Mouse (Mus musculus): Measurements from ENCODE around the gene Cadm2. TPM values are rescaled to one million over a fixed set of nuclear protein-coding genes. Genes with fewer than 3 reads are reported as not detected.

Gene Cadm2
- 1 to 10 TPM; 1.2 to 2.1 TPM for total RNA-seq (2021)
- long read RNA-seq, experiment 1, partial matches to known transcripts = 0 of 1 reads
- long read RNA-seq, experiment 1, other reads (novel, unspliced or antisense) = 1 of 1 reads
- long read RNA-seq, experiment 2 = 0 reads

GRCm38 (mm10) chr16:67620826-67621505, at the start of gene Cadm2:
TSS of gene Cadm2 (minus strand) at chr16:67620908.
- DNase-seq = peak; percentile 88

GRCm38 (mm10) chr16:67646930-67647329, 26.2 kb upstream of the Cadm2 start:
- no peak for DNase-seq

- no peak for DNase-seq
These were observed 22.9 kb upstream of the Cadm2 start for GRCm38 (mm10) chr16:67643651-67644050.

- DNase-seq = peak; percentile 50
These were observed 564 bp downstream of the Cadm2 start for GRCm38 (mm10) chr16:67619906-67620781.

DNA sequence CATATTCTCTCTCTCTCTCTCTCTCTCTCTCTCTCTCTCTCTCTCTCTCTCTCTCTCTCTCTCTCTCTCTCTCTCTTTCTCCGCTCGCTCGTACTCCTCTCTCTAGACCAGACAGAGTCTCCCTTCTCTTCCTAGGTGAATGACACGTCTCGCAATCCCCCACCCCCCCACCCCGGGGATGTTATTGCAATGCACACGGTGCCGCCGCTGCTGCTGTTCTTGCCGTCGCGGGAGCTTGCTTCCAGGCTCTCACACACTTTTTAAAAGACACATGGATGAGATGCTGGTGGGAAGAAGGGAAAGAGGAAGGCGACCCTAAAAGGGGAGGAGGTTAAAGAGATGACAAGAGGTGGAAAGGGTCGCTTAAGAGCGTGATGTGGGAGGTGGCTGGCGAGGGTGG, 1.3 kb downstream of the Cadm2 start:
- DNase-seq = no peak

DNA sequence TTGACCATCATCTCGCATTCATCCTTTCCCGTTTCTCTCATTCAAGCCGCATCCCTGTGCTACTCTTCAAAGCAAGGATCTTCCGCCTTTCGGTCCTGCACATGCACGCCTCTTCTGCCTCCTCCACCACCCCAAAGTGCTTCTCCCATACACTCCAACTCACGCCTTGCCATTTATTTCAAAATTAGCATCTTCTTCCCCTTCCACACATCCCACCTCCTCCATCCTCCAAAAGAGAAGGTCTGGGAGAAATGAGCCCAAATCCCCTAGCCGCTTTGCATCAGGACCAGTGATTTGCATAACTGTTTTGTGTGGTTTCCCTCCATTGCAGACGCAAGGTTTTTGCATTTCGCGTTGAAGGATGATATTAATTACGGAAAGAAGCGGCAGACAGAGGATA, 1.9 kb downstream of the Cadm2 start:
- no peak for DNase-seq

DNA sequence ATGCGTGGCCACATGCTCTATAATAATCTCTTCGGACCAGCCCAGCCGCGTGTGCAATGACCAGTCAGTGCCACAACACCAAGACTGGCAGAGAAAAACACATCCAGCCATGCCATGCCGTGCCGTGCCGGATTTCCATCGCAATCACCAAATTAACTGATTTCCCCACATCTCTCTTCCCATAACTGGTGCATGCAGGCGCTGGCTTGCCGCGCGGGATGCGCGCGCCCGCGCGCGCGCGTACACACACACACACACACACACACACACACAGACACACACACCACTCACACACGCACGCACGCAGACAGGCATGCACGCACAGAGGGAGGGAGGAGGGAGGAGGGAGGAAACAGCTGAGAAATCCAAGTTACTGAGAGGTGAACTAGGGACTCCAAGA, 2.9 kb downstream of the Cadm2 start:
- DNase-seq = peak; percentile 8

GRCm38 (mm10) chr16:67617256-67617655, 3.5 kb downstream of the Cadm2 start:
- DNase-seq = no peak

DNA sequence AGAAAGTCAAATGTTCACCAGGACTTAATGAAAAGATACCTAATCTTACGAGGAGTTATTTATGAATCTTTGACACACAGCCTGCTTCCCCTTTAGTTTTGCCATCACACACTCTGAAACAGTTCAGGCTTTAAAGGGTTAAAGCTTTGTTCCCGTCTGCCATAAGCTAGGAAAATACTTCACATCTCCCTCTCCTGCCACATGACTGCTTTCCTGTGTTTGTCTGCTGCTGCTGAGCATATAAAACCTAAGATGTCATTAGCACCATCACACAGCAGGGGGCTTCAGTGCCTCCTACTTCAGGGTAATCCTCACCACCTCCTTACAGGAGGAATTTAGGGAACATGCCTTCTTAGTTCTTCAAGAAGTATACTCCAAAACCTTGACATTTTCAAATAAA, 6.8 kb downstream of the Cadm2 start:
- DNase-seq = no peak

DNA sequence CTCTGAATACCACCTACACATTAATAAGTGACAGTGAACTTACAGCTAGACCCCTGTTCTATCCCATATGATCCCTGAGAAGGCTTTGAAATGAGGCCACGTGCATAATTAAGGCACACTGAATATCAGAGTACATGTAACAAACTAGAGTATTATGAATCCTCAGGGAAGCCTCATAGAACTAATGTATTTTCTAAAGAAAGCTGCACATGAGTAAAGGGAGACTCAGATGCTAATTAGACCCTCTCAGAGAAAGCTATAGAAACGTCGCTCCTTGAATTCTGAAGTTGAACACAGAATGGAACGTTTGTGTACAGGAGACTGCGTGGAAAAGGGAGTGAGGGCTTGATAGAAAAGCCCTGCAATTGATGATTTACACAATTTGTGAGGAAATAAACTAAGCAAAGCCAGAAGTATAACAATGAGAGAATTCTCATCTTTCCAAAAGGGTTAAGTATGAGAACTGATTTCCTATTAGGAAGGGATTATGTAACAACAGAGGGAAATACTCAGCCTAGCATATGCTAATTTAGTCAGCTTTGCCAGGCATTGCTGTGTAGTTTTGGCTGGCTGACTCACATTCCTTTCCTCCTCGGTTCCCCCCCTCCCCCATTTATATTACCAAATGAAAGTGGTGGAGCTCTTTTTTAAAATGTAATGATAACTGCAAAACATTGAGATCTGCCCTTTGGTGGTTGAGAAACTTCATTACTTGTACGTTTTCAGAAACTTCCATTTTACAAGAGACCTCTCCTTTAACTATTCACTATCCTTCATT, 9.6 kb downstream of the Cadm2 start:
- DNase-seq = no peak

GRCm38 (mm10) chr16:67609116-67609515, 11.6 kb downstream of the Cadm2 start:
- DNase-seq = no peak

DNA sequence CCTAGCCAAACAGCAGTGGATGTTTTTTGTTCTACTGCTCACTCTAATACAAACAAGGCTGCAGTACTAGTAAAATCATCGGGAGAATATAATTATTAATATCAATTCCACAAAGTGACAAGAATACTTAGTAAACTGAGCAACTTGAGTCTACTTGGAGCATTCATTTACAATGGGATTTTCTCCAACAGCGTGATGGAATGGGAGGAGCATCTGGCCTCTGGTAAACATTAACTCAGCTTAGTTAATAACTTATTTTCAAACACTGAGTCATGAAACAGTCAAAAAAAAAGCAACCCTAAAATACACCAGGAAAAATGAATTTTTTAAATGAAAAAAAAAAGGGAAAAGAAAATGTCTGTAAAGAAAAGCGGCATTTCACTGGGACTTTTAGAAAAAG, 12.2 kb downstream of the Cadm2 start:
- DNase-seq = no peak

DNA sequence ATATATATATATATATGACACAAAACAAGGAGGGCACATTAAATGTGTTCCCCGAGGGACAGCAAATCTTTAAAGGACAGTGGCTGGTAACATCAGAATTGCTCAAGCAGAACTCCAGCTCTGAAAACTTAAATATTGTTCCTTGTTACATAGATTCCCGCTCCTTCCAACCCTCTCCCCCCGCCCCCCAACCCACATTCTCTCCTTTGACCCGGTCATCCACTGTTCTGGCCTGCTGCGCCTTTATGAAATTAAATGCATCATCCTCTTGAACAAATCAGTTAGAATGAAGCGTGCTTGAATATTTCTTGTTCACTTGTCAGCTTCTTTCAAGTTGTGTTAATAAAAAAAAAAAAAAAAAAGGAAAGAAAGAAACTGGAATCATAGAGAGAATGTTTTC, 15.0 kb downstream of the Cadm2 start:
- DNase-seq = no peak

GRCm38 (mm10) chr16:67599981-67600380, 20.7 kb downstream of the Cadm2 start:
- no peak for DNase-seq

GRCm38 (mm10) chr16:67598841-67599240, 21.9 kb downstream of the Cadm2 start:
- no peak for DNase-seq

DNA sequence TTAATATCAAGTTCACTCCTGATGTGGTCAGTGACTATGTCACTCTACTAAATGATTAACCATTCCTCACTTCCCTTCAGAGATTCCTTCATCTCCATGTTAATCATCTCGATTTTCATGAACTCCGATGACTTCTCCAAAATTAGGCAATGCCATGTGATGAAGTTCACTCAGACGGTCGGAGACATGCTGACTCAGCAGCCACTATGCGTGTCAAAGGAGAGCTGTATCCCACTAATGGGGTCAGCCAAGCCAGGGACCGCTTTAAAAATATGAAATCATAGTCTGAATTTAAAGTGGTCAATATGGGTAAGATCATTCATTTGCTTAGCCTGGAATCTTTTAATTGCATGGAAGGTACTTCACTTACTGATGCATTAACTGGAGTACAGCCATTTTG, 29.7 kb downstream of the Cadm2 start:
- no peak for DNase-seq

DNA sequence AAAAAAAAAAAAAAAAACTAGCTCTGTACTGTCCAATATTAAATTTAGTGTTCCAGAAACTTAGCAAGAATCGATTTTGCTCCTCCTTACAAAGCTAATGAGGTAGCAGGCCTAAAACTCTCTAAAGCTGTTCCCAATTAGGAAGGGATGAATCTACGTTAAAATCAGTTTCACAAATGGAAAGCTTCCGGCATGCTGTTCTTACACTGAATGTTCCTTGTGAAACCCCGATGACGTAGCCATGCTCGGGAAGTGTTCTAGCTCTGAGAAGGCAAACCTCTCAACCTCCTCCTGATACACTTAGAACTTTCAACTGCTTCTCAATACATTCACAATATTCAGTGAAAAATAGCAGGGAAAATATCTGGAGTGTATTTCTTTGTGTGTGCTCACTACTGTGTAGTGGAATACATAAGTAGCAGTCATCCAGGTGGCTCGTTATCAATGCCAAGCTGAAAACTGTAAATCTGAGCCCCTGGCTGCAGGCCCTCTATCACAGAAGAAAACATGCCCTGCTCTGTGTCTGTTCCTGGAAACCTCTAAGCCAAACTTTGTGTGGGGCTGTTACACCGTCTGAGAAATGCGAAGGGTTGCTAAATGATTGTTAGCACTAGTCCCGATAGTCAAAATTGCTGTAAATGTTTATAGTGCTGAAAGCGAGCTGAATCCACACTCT, 41.7 kb downstream of the Cadm2 start:
- no peak for DNase-seq

DNA sequence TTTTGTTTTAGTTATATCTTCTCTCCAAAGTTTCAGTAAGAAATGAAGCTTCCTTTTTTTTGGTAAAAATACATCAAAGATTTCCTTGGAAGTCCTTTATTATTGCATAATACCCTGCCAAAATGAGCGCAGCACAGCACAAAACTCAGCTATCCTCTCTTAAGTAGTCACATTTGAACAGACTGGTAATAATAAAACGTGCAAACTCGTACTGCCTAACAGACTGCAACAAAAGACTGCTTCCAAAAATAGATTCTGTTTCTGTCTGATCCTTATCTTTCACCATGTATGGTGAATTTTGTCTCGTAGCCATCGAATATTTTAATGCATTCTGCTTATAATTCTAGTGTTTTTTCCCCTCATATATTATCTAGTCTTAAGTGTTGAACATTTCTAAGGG, 45.2 kb downstream of the Cadm2 start:
- DNase-seq = no peak

DNA sequence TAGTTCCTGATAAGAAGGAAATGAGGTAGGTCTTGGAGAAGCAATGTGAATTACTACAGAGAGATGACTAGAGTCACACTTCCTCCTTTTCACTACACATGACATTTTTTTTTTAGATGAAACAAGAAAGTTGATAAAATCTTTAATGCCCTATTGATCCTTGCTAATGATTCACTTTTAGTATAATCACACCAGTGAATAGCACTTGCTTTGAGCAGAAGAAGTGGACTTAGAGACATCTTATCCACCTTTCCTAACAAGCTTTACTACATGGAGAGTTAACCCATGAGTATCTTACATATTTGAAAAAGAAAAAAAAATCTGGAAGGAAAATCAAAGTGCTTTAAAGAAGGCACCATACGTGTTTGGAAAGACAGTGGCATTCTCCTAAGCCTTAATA, 93.7 kb downstream of the Cadm2 start:
- DNase-seq = no peak

- no peak for DNase-seq
These were observed 95.8 kb downstream of the Cadm2 start for GRCm38 (mm10) chr16:67524878-67525277.

GRCm38 (mm10) chr16:67518311-67518710, 102.4 kb downstream of the Cadm2 start:
- no peak for DNase-seq

DNA sequence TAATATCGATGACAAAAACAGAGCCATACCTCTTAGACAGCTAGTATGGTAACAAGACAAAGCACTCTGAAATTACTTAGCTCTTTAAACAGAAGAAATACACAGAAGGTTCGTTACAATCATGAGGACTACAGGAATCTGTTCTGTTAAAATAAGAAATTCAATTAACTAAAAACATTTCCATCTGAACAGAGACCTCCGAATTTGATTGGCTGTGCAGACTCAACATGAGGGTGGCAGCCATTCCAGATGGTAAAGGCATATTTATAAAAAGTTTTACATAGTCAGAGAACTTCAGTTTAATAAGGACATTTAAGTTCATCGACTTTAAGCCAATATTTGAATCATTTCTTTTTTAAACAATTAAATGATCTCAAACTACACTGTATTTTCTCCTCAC, 105.2 kb downstream of the Cadm2 start:
- no peak for DNase-seq
